Mouse (Mus musculus) intestine, embryonic 15.5 days (tissue): ENCODE measurements around the gene Gm14391. TPM values are rescaled to one million over a fixed set of nuclear protein-coding genes. Genes with fewer than 3 reads are reported as not detected.
A peak's percentile ranks its signal among the peaks of the same experiment; 100 is the strongest.
"Not testable (repeated sequence)": the region's sequence is repeated elsewhere in the genome, so short reads cannot be mapped to it uniquely, and the experiment has no call there.

Experiments used
- ATAC-seq: fragments of 200-750 bp; cut with Nextera tagmentation; 2 replicates; pipeline ENCODE4 v1.8.0; 2017; ENCODE audit warnings: moderate TSS enrichment, moderate library complexity
- H3K27ac ChIP-seq: fragments of 300-500 bp; sonication (generic); 2 replicates; pipeline ENCODE4 v1.5.1; 2015; ENCODE audit warnings: mild to moderate bottlenecking, inconsistent platforms
- H3K27me3 ChIP-seq: fragments of 300-500 bp; sonication (generic); replicated peaks from 2 replicates; pipeline ENCODE4 v1.6.1; 2015; ENCODE audit warnings: inconsistent platforms
- H3K36me3 ChIP-seq: fragments of 300-500 bp; sonication (generic); 2 replicates; pipeline ENCODE4 v1.6.1; 2015; ENCODE audit warnings: inconsistent platforms
- H3K4me1 ChIP-seq: fragments of 300-500 bp; sonication (generic); replicated peaks from 2 replicates; pipeline ENCODE4 v1.6.1; 2015; ENCODE audit warnings: inconsistent platforms
- H3K4me2 ChIP-seq: fragments of 300-500 bp; sonication (generic); replicated peaks from 2 replicates; pipeline ENCODE4 v1.6.1; 2015; ENCODE audit warnings: mild to moderate bottlenecking, inconsistent platforms
- H3K4me3 ChIP-seq: fragments of 300-500 bp; sonication (generic); replicated peaks from 2 replicates; pipeline ENCODE4 v1.5.1; 2015; ENCODE audit warnings: inconsistent platforms
- H3K9ac ChIP-seq: fragments of 300-500 bp; sonication (generic); 2 replicates; pipeline ENCODE4 v1.6.1; 2015; ENCODE audit warnings: inconsistent platforms
- H3K9me3 ChIP-seq: fragments of 300-500 bp; sonication (generic); 2 replicates; pipeline ENCODE4 v1.6.1; 2016; ENCODE audit warnings: inconsistent platforms
- WGBS: fragments of 180-500 bp; shearing (Covaris S2); methylation state at CpG from one replicate; pipeline ENCODE4 v1.1.7; 2015; 5-methylcytosine and 5-hydroxymethylcytosine counted together
- polyA plus RNA-seq: library from polyadenylated mRNA; unstranded; fragments of >200 nt; fragmentation: Nextera tagmentation; extraction: Ambion mirVana; gene quantifications from 2 replicates; pipeline ENCODE4 v1.2.1, GENCODE M21; 2015

The Gm14391 gene
- polyA plus RNA-seq, 1 experiment from 2014 or later: 5.8 TPM

DNA sequence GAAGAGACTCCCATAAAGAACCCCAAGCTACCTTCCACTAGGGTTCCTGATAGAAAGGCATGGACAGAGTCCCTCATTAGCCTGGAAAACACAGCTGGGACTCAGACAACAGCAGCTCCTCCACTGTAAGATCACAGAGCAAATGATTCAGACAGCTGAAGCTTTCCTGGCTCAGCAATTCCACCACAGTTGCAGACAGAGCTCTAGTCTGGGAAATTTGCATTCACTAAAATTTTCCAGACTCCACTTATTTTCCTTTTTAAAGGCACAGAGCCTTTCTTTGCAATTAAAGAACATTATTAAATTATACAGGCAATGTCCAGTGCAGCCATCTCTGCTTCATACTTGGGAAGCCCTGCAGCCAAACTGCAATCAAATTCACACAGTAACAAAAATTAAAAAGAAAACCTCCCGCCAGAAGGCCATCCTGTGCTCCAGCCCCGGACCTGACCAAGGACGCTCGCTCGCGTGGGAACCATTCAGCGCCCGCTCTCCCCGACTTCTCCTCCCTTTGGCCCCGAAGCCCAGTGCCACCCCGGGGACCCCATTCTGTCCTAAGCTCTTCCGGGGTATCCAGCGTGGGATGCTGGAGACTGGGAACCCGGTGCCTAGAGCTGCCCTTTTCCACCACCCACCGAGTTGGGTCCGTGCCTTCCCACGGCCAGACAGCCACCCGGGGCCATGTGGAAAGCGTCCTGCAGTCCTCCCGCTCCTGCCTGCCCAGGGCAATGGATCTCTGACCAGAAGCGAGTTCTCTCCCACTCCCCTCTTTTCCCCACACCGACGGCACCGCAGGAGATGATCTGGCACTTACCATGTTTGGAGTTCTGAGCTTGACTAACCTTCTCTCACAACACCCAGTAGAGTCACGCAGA is 65.4 kb downstream of the Gm14391 start:
- not testable (repeated sequence) for H3K27ac ChIP-seq, H3K9me3 ChIP-seq, H3K36me3 ChIP-seq, ATAC-seq, H3K4me1 ChIP-seq, H3K27me3 ChIP-seq
- Histone ChIP-seq H3K4me2 (peak overlapping the region; percentile 49), H3K4me3 (peak overlapping the region; percentile 49), H3K9ac (peak overlapping the region; percentile 30; the same call in 1 of the 2 replicates)
- 4% methylated on average over 25 of the region's 25 CpGs for WGBS

Other genes with a start within 250 kb of the Gm14391 start
- gene Gm14444, start 196.7 kb downstream of the Gm14391 start, polyA plus RNA-seq: not detected in 2 replicates
- gene Gm14393, start 139.1 kb downstream of the Gm14391 start, polyA plus RNA-seq: 0.85 TPM in 1 of 2 replicates, not detected in the other
- gene Gm14399, start 64.9 kb downstream of the Gm14391 start, polyA plus RNA-seq: 3.9 and 5.1 TPM in 2 replicates
- gene Gm14443, start 31.0 kb downstream of the Gm14391 start, polyA plus RNA-seq: 0.53 and 0.59 TPM in 2 replicates
- gene Gm14440, start 68.2 kb upstream of the Gm14391 start, polyA plus RNA-seq: 3.1 TPM in 1 of 2 replicates, not detected in the other
- 14.5 and 14.9 TPM in 2 replicates for gene Gm4631, start 131.3 kb upstream of the Gm14391 start, polyA plus RNA-seq
- gene Zfp968, start 165.5 kb upstream of the Gm14391 start, polyA plus RNA-seq: 5.8 and 6.4 TPM in 2 replicates
- gene Gm4724, start 228.9 kb upstream of the Gm14391 start, polyA plus RNA-seq: 8.6 and 8.8 TPM in 2 replicates